Mouse (Mus musculus) gastrocnemius, postnatal 25 days (tissue): ENCODE measurements around the gene Nanos2. TPM values are rescaled to one million over a fixed set of nuclear protein-coding genes. Genes with fewer than 3 reads are reported as not detected.
A peak's percentile ranks its signal among the peaks of the same experiment; 100 is the strongest.

ENCODE experiments used
- DNase-seq: peaks from one replicate; pipeline ENCODE4 v3.0.0; 2022
- total RNA-seq, 2 experiments: library from RNA; stranded (reverse); gene quantifications; 1 replicate in 1 of 2; 2 replicates in 1 of 2; pipeline ENCODE4 v1.2.3; 2021

Gene Nanos2
- total RNA-seq, 2 experiments from 2014 or later: not detected

- no peak for DNase-seq
These were observed 30.7 kb downstream of the Nanos2 start for GRCm38 (mm10) chr7:19017909-19018308.

GRCm38 (mm10) chr7:19021048-19021447, 33.8 kb downstream of the Nanos2 start:
- no peak for DNase-seq

GRCm38 (mm10) chr7:19022189-19022958, 35.2 kb downstream of the Nanos2 start:
- DNase-seq: no peak

- peak; percentile 76 for DNase-seq
These were observed 36.2 kb downstream of the Nanos2 start, which contains the start of gene Foxa3 for GRCm38 (mm10) chr7:19023357-19023814. TSS of gene Foxa3 (minus strand) at chr7:19023538.

DNA sequence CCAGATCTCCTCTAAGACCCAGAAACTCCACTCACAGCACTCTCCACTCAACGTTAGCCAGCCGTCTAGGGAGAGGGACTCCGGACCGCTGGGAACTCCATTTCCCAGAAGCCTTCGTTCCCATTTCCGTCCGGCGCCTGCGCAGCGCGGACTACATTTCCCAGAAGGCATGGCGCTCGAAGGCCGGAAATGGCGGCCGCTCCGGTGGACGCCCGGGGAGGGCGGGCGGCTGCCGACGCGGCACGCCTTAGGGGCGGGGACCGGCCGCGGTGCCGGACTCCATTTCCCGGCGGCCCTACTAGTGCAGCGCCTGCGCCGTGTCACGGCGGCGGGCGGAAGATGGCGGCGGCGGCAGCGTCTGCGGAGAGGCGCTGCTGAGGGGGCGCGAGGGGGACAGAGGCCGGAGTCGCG, 36.9 kb downstream of the Nanos2 start, which contains the start of gene Sympk:
Sympk (plus strand) TSS at position 282 of the 411 bp plus-strand sequence.
- DNase-seq: peak; percentile 97

- no peak for DNase-seq
These were observed 37.5 kb downstream of the Nanos2 start for GRCm38 (mm10) chr7:19024581-19025255.

- DNase-seq: no peak
These were observed 40.9 kb downstream of the Nanos2 start for GRCm38 (mm10) chr7:19028067-19028466.

- DNase-seq: no peak
These were observed 42.0 kb downstream of the Nanos2 start for GRCm38 (mm10) chr7:19029084-19029653.

GRCm38 (mm10) chr7:19031641-19032040, 44.4 kb downstream of the Nanos2 start:
- no peak for DNase-seq

Other genes with a start within 250 kb of the Nanos2 start
- gene Psg19, start 188.9 kb upstream of the Nanos2 start, total RNA-seq: not detected
- gene Psg17, start 165.8 kb upstream of the Nanos2 start, total RNA-seq: not detected
- 1 to 10 TPM; 2.8 to 3.4 TPM for gene Mill2, start 147.4 kb upstream of the Nanos2 start, total RNA-seq
- gene Pglyrp1, start 116.1 kb upstream of the Nanos2 start, total RNA-seq: under 1 TPM; 0.51 to 0.67 TPM
- gene Ccdc61, start 77.0 kb upstream of the Nanos2 start, total RNA-seq: 1 to 10 TPM; 5.2 to 6.5 TPM
- 1 to 10 TPM; 1.7 to 2.1 TPM for gene Nova2, start 61.5 kb upstream of the Nanos2 start, total RNA-seq
- gene Mypop, start 3.8 kb downstream of the Nanos2 start, total RNA-seq: 1 to 10 TPM; 4.3 to 4.9 TPM
- gene Irf2bp1, start 16.6 kb downstream of the Nanos2 start, total RNA-seq: 10 to 100 TPM; 13.7 to 14.3 TPM
- not detected for gene Foxa3, start 36.1 kb downstream of the Nanos2 start, total RNA-seq
- 10 to 100 TPM; 56.6 to 59.4 TPM for gene Sympk, start 37.0 kb downstream of the Nanos2 start, total RNA-seq
- not detected for gene Rsph6a, start 67.3 kb downstream of the Nanos2 start, total RNA-seq
- 10 to 100 TPM; 22.4 to 22.7 TPM for gene Dmwd, start 88.8 kb downstream of the Nanos2 start, total RNA-seq
- gene Dmpk, start 96.4 kb downstream of the Nanos2 start, total RNA-seq: 100 to 1,000 TPM; 315 to 350 TPM
- gene Six5, start 107.2 kb downstream of the Nanos2 start, total RNA-seq: 1 to 10 TPM; 2.0 to 2.7 TPM
- gene Gm4969, start 131.0 kb downstream of the Nanos2 start, total RNA-seq: not detected
- 1 to 10 TPM; 2.9 TPM for gene Fbxo46, start 132.5 kb downstream of the Nanos2 start, total RNA-seq
- 1 to 10 TPM; 2.3 to 2.5 TPM for gene Qpctl, start 161.9 kb downstream of the Nanos2 start, total RNA-seq
- gene Snrpd2, start 162.3 kb downstream of the Nanos2 start, total RNA-seq: 10 to 100 TPM; 48.2 to 50.0 TPM
- gene Gipr, start 178.7 kb downstream of the Nanos2 start, total RNA-seq: not detected
- gene Eml2, start 189.0 kb downstream of the Nanos2 start, total RNA-seq: 1 to 10 TPM; 8.4 to 9.4 TPM
- 1 to 10 TPM; 1.7 to 2.4 TPM for gene Gpr4, start 225.1 kb downstream of the Nanos2 start, total RNA-seq
- gene Opa3, start 240.9 kb downstream of the Nanos2 start, total RNA-seq: 10 to 100 TPM; 39.4 to 41.3 TPM